Mouse (Mus musculus): ENCODE results near the gene Chd4.

GRCm38 (mm10) chr6:125153682-125154081 lies 57.9 kb downstream of the Chd4 start:
- TF ChIP-seq POLR2A (IDR thresholded peaks at IDR 0.05; ENCODE audit: insufficient read depth, low read depth, low read length) (no peak), CTCF (IDR thresholded peaks at IDR 0.05) (no peak), EP300 (IDR thresholded peaks at IDR 0.05; ENCODE audit: insufficient read depth, low read depth, low read length) (no peak)

Data from heart, adult 2 months (tissue).